Mouse (Mus musculus): Measurements from ENCODE around the gene G6pdx. TPM values are rescaled to one million over a fixed set of nuclear protein-coding genes. Genes with fewer than 3 reads are reported as not detected.

G6pdx gene
- polyA plus RNA-seq (2015; fragmentation: Nextera tagmentation; extraction: Ambion mirVana), result 45.9 and 46.3 TPM in 2 replicates

GRCm38 (mm10) chrX:74428826-74429276 is at the start of gene G6pdx:
Gene G6pdx (minus strand): TSS chrX:74429194.
- 24% methylated on average over 24 of the region's 25 CpGs for WGBS
- Histone ChIP-seq H3K9ac (peak within 1 kb of the TSS; percentile 55), H3K36me3 (no peaks in the 10 kb centered on the region)

DNA sequence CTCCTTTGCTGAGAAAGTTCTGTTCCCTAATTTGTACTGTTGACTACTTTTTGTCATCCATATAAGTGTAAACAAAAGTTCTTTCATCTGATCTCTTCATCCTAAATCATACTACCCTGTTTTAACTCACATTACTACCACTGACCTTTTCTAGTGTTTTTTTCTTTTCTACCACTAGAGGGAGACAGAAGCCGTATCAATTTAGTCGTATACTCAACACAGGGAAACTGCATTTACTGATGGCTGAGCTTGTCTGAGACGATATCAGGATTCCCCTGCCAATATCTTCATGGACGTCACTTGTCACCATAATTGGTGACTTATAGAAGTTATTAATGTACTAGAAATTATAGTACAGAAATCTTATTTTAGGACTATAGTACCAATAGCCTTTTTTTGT is 23.8 kb upstream of the G6pdx start:
- H3K9ac ChIP-seq, result no peak overlapping the region
- H3K9me3 ChIP-seq, result no peaks in the 10 kb centered on the region
- H3K27me3 ChIP-seq (replicated peaks), result no peaks in the 10 kb centered on the region
- no peak overlapping the region for H3K27ac ChIP-seq
- no peak overlapping the region for H3K4me3 ChIP-seq (replicated peaks)
- 11% methylated on average over 4 of the region's 4 CpGs for WGBS
- peak; percentile 49; the same call in 1 of the 2 replicates for ATAC-seq
- H3K4me2 ChIP-seq (replicated peaks), result no peak overlapping the region
- peaks cover 3% of the 10 kb centered on the region; the same call in 1 of the 2 replicates for H3K36me3 ChIP-seq
- no peaks in the 10 kb centered on the region for H3K4me1 ChIP-seq (replicated peaks)

More at GRCm38 (mm10) chrX:74428826-74429276, at the start of gene G6pdx:
- Histone ChIP-seq H3K27me3 (replicated peaks) (no peaks in the 10 kb centered on the region), H3K4me3 (replicated peaks) (peak within 1 kb of the TSS; percentile 50), H3K9me3 (no peaks in the 10 kb centered on the region), H3K4me2 (replicated peaks) (peak within 1 kb of the TSS; percentile 59), H3K4me1 (replicated peaks) (no peaks in the 10 kb centered on the region), H3K27ac (peak within 1 kb of the TSS; percentile 92)
- ATAC-seq, result peak; percentile 87

- Histone ChIP-seq H3K27me3 (replicated peaks) (no peaks in the 10 kb centered on the region), H3K9ac (no peak overlapping the region), H3K4me1 (replicated peaks) (no peaks in the 10 kb centered on the region), H3K27ac (no peak overlapping the region), H3K4me2 (replicated peaks) (no peak overlapping the region), H3K9me3 (no peaks in the 10 kb centered on the region), H3K36me3 (peaks cover 3% of the 10 kb centered on the region; the same call in 1 of the 2 replicates), H3K4me3 (replicated peaks) (no peak overlapping the region)
- ATAC-seq, result no peak
- WGBS, result 79% methylated on average over 4 of the region's 4 CpGs
Measured at GRCm38 (mm10) chrX:74451157-74451912, 22.3 kb upstream of the G6pdx start.

- peak overlapping the region; percentile 59 for H3K4me2 ChIP-seq (replicated peaks)
- H3K4me1 ChIP-seq (replicated peaks), result no peaks in the 10 kb centered on the region
- no peaks in the 10 kb centered on the region for H3K36me3 ChIP-seq
- 22% methylated on average over 22 of the region's 22 CpGs for WGBS
- H3K4me3 ChIP-seq (replicated peaks), result peak overlapping the region; percentile 50
- H3K9me3 ChIP-seq, result no peaks in the 10 kb centered on the region
- H3K27ac ChIP-seq, result peak overlapping the region; percentile 92
- H3K27me3 ChIP-seq (replicated peaks), result no peaks in the 10 kb centered on the region
- ATAC-seq, result peak; percentile 78
- peak overlapping the region; percentile 55 for H3K9ac ChIP-seq
Measured at GRCm38 (mm10) chrX:74429290-74429821, 362 bp upstream of the G6pdx start.

GRCm38 (mm10) chrX:74428146-74428825 is 708 bp downstream of the G6pdx start:
- Histone ChIP-seq H3K36me3 (no peaks in the 10 kb centered on the region), H3K27me3 (replicated peaks) (no peaks in the 10 kb centered on the region), H3K4me3 (replicated peaks) (peak overlapping the region; percentile 50), H3K27ac (0 out of 2 replicates have a peak overlapping the region, but pooled peaks have one; percentile 92), H3K9me3 (no peaks in the 10 kb centered on the region), H3K9ac (peak overlapping the region; percentile 44), H3K4me1 (replicated peaks) (no peaks in the 10 kb centered on the region), H3K4me2 (replicated peaks) (peak overlapping the region; percentile 59)
- peak; percentile 34 for ATAC-seq
- 22% methylated on average over 35 of the region's 35 CpGs for WGBS

DNA sequence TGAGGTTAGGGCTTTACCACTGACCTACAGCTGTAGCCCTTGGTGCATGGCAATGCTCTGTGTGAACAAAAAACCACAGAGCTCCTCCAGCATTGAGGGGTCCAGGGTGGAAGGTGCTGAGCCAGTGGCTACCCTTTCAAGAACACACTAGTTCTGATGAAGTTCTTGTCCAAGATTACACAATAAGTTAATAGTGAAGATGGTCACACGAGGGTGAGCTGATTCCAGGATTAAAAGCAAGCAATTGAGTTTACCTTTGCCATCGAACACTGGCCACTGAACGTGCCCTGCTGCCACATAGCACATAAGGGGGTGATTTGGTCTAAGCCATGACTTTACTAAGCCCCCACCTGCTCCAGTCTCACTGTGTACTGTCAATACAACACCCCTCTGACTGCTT is 1.9 kb downstream of the G6pdx start:
- H3K4me2 ChIP-seq (replicated peaks), result no peak overlapping the region
- no peak for ATAC-seq
- no peak overlapping the region for H3K4me3 ChIP-seq (replicated peaks)

GRCm38 (mm10) chrX:74426256-74426655 is 2.7 kb downstream of the G6pdx start:
- H3K4me3 ChIP-seq (replicated peaks), result no peak overlapping the region
- H3K9ac ChIP-seq, result no peak overlapping the region
- no peaks in the 10 kb centered on the region for H3K36me3 ChIP-seq
- no peaks in the 10 kb centered on the region for H3K9me3 ChIP-seq
- no peaks in the 10 kb centered on the region for H3K27me3 ChIP-seq (replicated peaks)
- H3K27ac ChIP-seq, result no peak overlapping the region
- no peaks in the 10 kb centered on the region for H3K4me1 ChIP-seq (replicated peaks)
- H3K4me2 ChIP-seq (replicated peaks), result no peak overlapping the region
- 68% methylated on average over 1 of the region's 1 CpGs for WGBS
- ATAC-seq, result no peak

More for the DNA sequence above, 1.9 kb downstream of the G6pdx start:
- H3K9ac ChIP-seq, result no peak overlapping the region
- H3K9me3 ChIP-seq, result no peaks in the 10 kb centered on the region
- H3K27me3 ChIP-seq (replicated peaks), result no peaks in the 10 kb centered on the region
- no peaks in the 10 kb centered on the region for H3K4me1 ChIP-seq (replicated peaks)
- H3K36me3 ChIP-seq, result no peaks in the 10 kb centered on the region
- 73% methylated on average over 3 of the region's 3 CpGs for WGBS
- no peak overlapping the region for H3K27ac ChIP-seq

- no peaks in the 10 kb centered on the region for H3K4me1 ChIP-seq (replicated peaks)
- H3K4me2 ChIP-seq (replicated peaks), result no peak overlapping the region
- no peaks in the 10 kb centered on the region for H3K27me3 ChIP-seq (replicated peaks)
- no peaks in the 10 kb centered on the region for H3K9me3 ChIP-seq
- H3K9ac ChIP-seq, result no peak overlapping the region
- H3K4me3 ChIP-seq (replicated peaks), result no peak overlapping the region
- 79% methylated on average over 4 of the region's 4 CpGs for WGBS
- H3K27ac ChIP-seq, result no peak overlapping the region
- no peak for ATAC-seq
- H3K36me3 ChIP-seq, result no peaks in the 10 kb centered on the region
Measured at GRCm38 (mm10) chrX:74425195-74425594, 3.8 kb downstream of the G6pdx start.

DNA sequence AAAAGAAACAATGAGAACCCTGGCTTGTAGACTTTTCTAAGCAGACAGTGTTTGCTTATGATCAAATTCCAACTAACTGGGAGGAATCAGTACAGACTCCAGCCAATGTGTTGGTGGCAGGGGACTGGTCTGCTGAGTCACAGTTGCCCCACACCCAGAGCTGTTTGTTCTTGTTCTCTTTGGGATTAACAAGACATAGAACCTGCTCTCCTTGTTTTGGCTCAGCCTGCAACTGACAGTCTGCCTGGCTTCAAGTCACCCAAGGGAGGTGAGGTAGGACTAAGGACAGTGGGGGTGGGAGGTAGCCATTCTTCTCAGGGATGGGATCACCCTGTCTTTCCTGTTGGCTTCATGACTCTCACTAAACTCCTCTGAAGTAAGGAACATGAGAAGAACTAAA is 4.6 kb downstream of the G6pdx start:
- Histone ChIP-seq H3K4me3 (replicated peaks) (no peak overlapping the region), H3K4me1 (replicated peaks) (no peaks in the 10 kb centered on the region), H3K27ac (no peak overlapping the region), H3K27me3 (replicated peaks) (no peaks in the 10 kb centered on the region), H3K36me3 (no peaks in the 10 kb centered on the region), H3K9ac (no peak overlapping the region), H3K4me2 (replicated peaks) (no peak overlapping the region), H3K9me3 (no peaks in the 10 kb centered on the region)
- peak; percentile 54 for ATAC-seq

- Histone ChIP-seq H3K27ac (no peak overlapping the region), H3K4me2 (replicated peaks) (no peak overlapping the region), H3K9ac (no peak overlapping the region), H3K36me3 (no peaks in the 10 kb centered on the region), H3K4me3 (replicated peaks) (no peak overlapping the region), H3K9me3 (no peaks in the 10 kb centered on the region), H3K27me3 (replicated peaks) (no peaks in the 10 kb centered on the region), H3K4me1 (replicated peaks) (no peaks in the 10 kb centered on the region)
- peak; percentile 82 for ATAC-seq
Measured at GRCm38 (mm10) chrX:74413377-74413776, 15.6 kb downstream of the G6pdx start.

DNA sequence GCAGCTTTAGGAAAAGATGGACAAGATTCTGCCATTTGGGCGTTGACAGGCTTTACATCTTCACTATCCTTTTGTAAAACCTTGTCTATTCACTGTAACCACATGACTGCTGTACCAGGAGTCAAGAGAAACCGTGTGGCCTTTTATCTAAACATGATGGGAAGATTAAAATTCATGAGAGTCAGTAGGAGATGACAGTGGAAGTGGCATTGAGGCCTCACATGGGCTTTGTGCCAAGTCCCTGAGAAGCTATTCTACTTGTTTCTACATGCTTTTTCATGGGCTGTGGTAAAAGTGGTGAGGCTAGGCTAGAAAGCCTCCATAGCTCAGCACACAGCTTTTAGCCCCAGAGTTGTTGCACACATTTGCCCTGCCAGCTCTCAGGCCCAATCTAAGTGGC is 20.7 kb downstream of the G6pdx start:
- Histone ChIP-seq H3K27ac (no peak overlapping the region), H3K27me3 (replicated peaks) (no peaks in the 10 kb centered on the region), H3K9ac (no peak overlapping the region), H3K4me3 (replicated peaks) (no peak overlapping the region), H3K4me1 (replicated peaks) (no peaks in the 10 kb centered on the region), H3K9me3 (no peaks in the 10 kb centered on the region), H3K4me2 (replicated peaks) (no peak overlapping the region), H3K36me3 (no peaks in the 10 kb centered on the region)
- ATAC-seq, result no peak
- 54% methylated on average over 2 of the region's 2 CpGs for WGBS

- no peak overlapping the region for H3K27ac ChIP-seq
- no peaks in the 10 kb centered on the region for H3K27me3 ChIP-seq (replicated peaks)
- H3K4me1 ChIP-seq (replicated peaks), result no peaks in the 10 kb centered on the region
- no peaks in the 10 kb centered on the region for H3K36me3 ChIP-seq
- no peaks in the 10 kb centered on the region for H3K9me3 ChIP-seq
- no peak overlapping the region for H3K4me2 ChIP-seq (replicated peaks)
- 81% methylated on average over 3 of the region's 3 CpGs for WGBS
- ATAC-seq, result no peak
- H3K9ac ChIP-seq, result no peak overlapping the region
- H3K4me3 ChIP-seq (replicated peaks), result no peak overlapping the region
Measured at GRCm38 (mm10) chrX:74400136-74400535, 28.9 kb downstream of the G6pdx start.
